Mouse (Mus musculus): ENCODE data around the gene Mast4. TPM values are rescaled to one million over a fixed set of nuclear protein-coding genes. Genes with fewer than 3 reads are reported as not detected.

The Mast4 gene
- polyA plus RNA-seq, 1 experiment: 25.6 TPM

DNA sequence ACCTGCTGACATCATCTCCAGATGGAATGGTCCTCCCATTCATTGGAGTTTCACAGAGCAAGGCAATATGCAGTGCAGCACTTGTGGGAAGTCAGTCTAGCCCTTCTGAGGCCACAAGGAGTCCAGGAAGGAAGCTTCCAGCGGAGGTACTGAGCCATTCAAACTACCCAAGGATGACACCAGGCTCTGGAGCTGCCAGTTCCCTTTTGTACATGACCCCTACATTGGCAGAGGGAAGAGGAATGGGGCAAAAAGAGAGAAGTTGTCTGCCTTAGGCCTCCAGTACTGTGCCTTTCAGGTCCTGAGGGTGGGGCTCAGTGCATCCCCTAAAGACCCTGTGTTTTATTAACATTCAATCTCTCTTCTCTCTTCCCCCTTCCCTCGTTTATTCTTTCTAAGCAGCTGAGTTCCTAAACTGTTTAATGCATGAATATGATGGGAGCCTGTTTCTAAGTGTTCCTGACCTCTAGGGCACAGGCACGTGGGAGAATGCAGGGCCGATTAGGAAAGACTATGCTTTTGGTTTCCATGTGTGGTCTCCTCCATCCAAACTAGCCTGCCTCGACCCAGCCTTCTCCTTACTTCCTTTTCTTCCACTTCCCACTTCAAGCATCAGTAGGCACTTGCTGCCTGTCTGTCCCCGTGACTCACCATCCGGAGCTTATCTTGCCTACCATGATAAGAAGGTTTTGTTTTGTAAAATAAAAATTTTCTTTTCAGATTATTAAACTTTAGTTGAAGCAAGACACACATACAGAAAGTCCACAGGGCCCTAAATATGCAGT lies 639.0 kb downstream of the Mast4 start:
- no peak for DNase-seq (ENCODE audit: low spot score)

GRCm38 (mm10) chr13:102694154-102694553 lies 640.1 kb downstream of the Mast4 start:
- DNase-seq (ENCODE audit: low spot score): no peak

- DNase-seq (ENCODE audit: low spot score): no peak
Observed at GRCm38 (mm10) chr13:102693341-102693801, 640.9 kb downstream of the Mast4 start, which contains the start of gene Cd180. Gene Cd180 (plus strand): TSS chr13:102693558.

DNA sequence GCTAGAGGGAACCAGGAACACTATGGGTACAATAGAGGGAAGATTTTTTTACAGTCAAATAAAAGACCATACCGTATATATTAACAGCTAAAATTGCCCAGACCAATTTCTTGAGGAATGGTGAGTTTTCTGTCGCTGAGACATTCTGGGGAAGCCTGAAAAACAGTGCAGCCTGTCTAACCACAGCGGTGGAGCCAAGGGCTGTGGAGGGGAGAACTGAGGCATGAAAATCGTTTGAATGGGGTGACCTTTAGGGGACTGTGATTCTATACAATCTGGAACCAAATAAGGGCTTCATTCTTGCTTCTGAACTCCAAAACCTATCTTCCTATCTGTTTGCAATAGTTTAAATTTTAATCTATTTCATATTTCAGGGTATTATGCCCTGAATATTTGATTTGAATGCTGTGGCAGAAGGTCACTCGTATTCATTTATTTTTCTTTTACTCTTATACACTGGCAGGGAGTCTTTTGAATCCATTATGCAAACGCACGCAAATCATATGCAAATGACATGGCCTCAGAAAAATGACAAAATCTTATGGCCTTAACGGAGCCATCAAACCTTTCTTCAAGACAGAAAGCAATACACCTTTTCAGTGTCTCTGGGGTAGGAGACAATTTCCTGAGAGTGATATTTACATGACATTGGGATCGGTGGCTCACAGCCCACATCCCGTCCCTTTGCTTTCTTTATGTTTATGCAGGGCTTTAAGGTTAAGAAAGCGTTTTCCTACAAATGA lies 642.7 kb downstream of the Mast4 start:
- DNase-seq (ENCODE audit: low spot score): no peak

DNA sequence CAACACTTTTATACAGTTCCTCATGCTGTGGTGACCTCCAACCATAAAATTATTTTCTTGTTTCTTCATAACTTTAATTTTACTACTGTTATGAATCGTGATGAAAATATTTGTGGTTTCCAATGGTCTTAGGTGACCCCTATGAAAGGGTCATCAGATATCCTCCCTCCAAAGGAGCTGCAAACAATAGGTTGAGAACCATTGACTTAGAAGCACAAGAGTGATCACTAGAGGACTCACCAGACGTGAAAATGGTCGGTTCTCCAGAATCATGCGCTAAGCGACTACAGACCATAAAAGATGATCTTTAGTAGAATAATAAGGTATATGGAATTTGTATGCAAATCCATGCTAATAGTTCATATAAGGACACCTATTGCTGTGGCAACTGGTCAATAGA lies 644.1 kb downstream of the Mast4 start:
- DNase-seq (ENCODE audit: low spot score): no peak

DNA sequence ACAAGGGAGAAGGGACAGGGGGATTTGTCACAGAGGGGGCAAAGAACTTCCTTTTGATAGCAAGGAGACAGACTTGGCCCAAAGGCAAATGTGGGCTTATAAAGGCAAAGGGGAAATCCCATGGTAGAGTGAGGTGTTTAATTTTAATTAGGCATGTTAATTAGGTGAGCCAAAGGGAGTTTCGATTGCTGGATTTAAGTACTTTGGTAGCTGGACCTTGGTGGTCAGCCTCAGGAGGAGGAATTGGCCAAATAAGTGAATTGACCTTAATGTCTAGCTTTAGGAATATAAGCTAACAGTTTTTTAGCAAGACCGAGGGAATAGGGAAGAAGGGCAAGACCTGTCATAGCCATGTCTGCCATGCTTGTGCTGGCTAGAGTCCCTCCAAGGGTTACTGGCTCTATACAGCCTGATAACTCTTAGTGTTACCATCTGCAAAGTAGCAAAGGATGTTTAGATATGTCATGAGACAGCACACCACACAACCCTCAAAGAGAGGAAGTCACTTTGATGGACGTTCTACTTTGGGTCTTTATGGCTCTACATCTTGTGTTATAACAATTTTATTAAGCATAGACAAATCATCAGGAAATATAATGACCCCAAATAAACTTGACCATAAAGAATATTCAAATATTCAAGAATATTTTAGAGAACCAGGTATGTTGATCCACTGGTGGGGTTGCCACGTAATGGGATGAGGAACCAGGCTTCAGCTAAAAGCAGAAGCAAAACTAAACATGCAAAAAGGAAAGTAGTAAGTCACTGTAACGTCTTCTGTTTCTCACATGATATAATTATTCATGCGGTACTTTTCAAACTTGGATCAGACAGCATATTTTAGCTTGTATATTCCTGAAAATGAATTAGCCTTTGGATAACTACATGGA lies 644.9 kb downstream of the Mast4 start:
- no peak for DNase-seq (ENCODE audit: low spot score)

DNA sequence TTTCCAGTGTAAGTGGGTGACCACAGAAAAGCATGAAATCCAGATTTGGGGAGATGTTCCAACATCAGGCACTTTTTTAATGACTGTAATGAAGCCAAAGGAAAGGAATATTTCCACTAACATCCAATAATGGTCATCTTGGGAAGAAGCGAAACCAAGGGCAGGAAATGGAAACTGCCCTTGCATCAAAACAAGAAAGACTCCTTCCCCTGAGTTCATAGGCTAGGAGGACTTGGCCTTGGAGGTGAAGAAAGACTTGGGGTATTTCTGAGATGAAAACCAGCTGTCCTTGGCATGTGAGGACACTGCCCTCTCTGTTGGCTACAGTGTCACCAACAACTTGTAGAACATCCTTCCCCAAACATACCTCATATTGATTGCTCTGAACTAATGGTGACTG lies 646.2 kb downstream of the Mast4 start:
- no peak for DNase-seq (ENCODE audit: low spot score)

- no peak for DNase-seq (ENCODE audit: low spot score)
Observed at GRCm38 (mm10) chr13:102684890-102685289, 649.4 kb downstream of the Mast4 start.
